In the genomic region with DNA sequence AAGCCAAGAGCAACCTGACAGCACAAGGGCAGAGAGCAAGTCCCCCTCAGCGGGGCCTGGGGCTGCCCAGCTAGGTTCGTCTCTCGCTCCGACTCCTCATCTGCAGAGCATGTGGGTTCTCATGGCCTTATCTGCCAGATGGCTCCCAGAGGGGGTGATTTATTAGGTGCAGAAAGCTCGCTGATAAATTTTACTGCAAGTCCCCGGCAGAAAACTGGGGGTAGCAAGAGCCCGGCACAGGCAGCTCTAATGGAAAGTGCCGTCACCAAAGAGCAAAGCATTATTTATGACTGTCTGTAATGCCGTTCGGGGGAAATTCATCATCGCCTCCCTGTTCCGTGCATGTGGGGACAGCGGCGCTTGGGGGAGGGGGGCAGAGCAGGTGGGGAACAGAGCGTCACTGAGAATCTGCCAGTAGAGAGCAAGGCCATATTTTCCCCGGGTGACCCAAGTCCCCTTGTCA, we compare ENCODE assay signal across 8 mouse cellular contexts.
DNase-seq lines count a peak whose midpoint lies in the region; ATAC-seq and TF ChIP-seq lines count a peak whose summit lies in the region.

No protein-coding gene starts in this region.

- no peak for ATAC-seq in kidney, postnatal 0 days (replicated peaks; ENCODE audit: low FRiP score, low read depth)
- peak; percentile 87 for ATAC-seq in hindbrain, embryonic 12.5 days (ENCODE audit: low FRiP score)
- no peak for ATAC-seq in midbrain, postnatal 0 days (ENCODE audit: low FRiP score)

- no peak overlapping the region for H3K27ac ChIP-seq in kidney, postnatal 0 days
- peak overlapping the region; percentile 69 for H3K27ac ChIP-seq in hindbrain, embryonic 12.5 days
- H3K27ac ChIP-seq in midbrain, postnatal 0 days (ENCODE audit: low read depth, low read length) = no peak overlapping the region

- 0 out of 2 replicates have a peak, but pooled peaks cover 2% of the 10 kb centered on the region for H3K27me3 ChIP-seq in kidney, postnatal 0 days (ENCODE audit: insufficient read depth, low read length)
- H3K27me3 ChIP-seq in hindbrain, embryonic 12.5 days = peaks cover 4% of the 10 kb centered on the region; the same call in 1 of the 2 replicates
- no peaks in the 10 kb centered on the region for H3K27me3 ChIP-seq in midbrain, postnatal 0 days (ENCODE audit: insufficient read depth, low read length)

- H3K4me3 ChIP-seq in kidney, postnatal 0 days (replicated peaks; ENCODE audit: low read depth, low read length) = 0 out of 2 replicates have a peak overlapping the region, but pooled peaks have one; percentile 6
- H3K4me3 ChIP-seq in hindbrain, embryonic 12.5 days = no peak overlapping the region
- H3K4me3 ChIP-seq in midbrain, postnatal 0 days (ENCODE audit: low read depth, low read length) = no peak overlapping the region

- peak overlapping the region; percentile 49 for H3K4me2 ChIP-seq in kidney, postnatal 0 days (ENCODE audit: low read length)
- H3K4me2 ChIP-seq in hindbrain, embryonic 12.5 days (replicated peaks) = peak overlapping the region; percentile 39
- peak overlapping the region; percentile 29; the same call in 1 of the 2 replicates for H3K4me2 ChIP-seq in midbrain, postnatal 0 days (ENCODE audit: low read depth, low read length, poor library complexity, severe bottlenecking)

- no peaks in the 10 kb centered on the region for H3K9me3 ChIP-seq in kidney, postnatal 0 days (replicated peaks; ENCODE audit: low read length)
- no peaks in the 10 kb centered on the region for H3K9me3 ChIP-seq in hindbrain, embryonic 12.5 days (replicated peaks)
- no peaks in the 10 kb centered on the region for H3K9me3 ChIP-seq in midbrain, postnatal 0 days (ENCODE audit: low read length)

- TF ChIP-seq CTCF in kidney, postnatal 0 days (IDR thresholded peaks at IDR 0.05; ENCODE audit: low read depth) = no peak
- TF ChIP-seq CTCF in midbrain, postnatal 0 days (IDR thresholded peaks at IDR 0.05) = no peak

- WGBS in kidney, postnatal 0 days = under 1% methylated on average over 16 of the region's 16 CpGs
- 25% methylated on average over 16 of the region's 16 CpGs for WGBS in hindbrain, embryonic 12.5 days
- 62% methylated on average over 16 of the region's 16 CpGs for WGBS in midbrain, postnatal 0 days

- no peak overlapping the region for H3K9ac ChIP-seq in kidney, postnatal 0 days (ENCODE audit: low read depth, low read length)
- H3K9ac ChIP-seq in hindbrain, embryonic 12.5 days = no peak overlapping the region
- H3K9ac ChIP-seq in midbrain, postnatal 0 days (replicated peaks; ENCODE audit: low read length, poor library complexity, severe bottlenecking) = no peak overlapping the region

- no peaks in the 10 kb centered on the region for H3K36me3 ChIP-seq in kidney, postnatal 0 days (ENCODE audit: insufficient read depth, low read length)
- no peaks in the 10 kb centered on the region for H3K36me3 ChIP-seq in hindbrain, embryonic 12.5 days
- no peaks in the 10 kb centered on the region for H3K36me3 ChIP-seq in midbrain, postnatal 0 days (ENCODE audit: insufficient read depth, low read length)

- DNase-seq in kidney, postnatal 0 days (ENCODE audit: low spot score) = peak; percentile 71
- DNase-seq in kidney, postnatal 36 days = no peak
- DNase-seq in embryo, embryonic 10 days (ENCODE audit: low spot score) = peak; percentile 76
- DNase-seq in midbrain, postnatal 0 days (ENCODE audit: low spot score) = peak; percentile 50
- no peak for DNase-seq in Muller cell, postnatal 12 days (ENCODE audit: inconsistent ontology term)
- no peak for DNase-seq in lung, postnatal 10 days
- no peak for DNase-seq in testis, postnatal 10 days (ENCODE audit: low spot score)

- peaks cover 8% of the 10 kb centered on the region; the same call in 1 of the 2 replicates for H3K4me1 ChIP-seq in kidney, postnatal 0 days (replicated peaks; ENCODE audit: insufficient read depth, low read length)
- H3K4me1 ChIP-seq in hindbrain, embryonic 12.5 days = peaks cover 16% of the 10 kb centered on the region
- no peaks in the 10 kb centered on the region for H3K4me1 ChIP-seq in midbrain, postnatal 0 days (ENCODE audit: insufficient read depth, low read length)

Comparison
In these comparisons a context has a peak if more than half of its experiments do, and no peak if none do; other contexts are left out.
1. DNase-seq: peak in kidney, postnatal 0 days (single experiment), embryo, embryonic 10 days (single experiment) and midbrain, postnatal 0 days (single experiment); none in kidney, postnatal 36 days (0 of 2), Muller cell, postnatal 12 days (single experiment), lung, postnatal 10 days (single experiment) and testis, postnatal 10 days (single experiment).
2. Peak in every context shown above with its lines, with median percentiles within 50 percentile points of each other: H3K4me2 ChIP-seq.